Mouse (Mus musculus) regulatory T cell (primary cell): Measurements from ENCODE around the gene Ifngr2.
"Not testable (repeated sequence)": the region's sequence is repeated elsewhere in the genome, so short reads cannot be mapped to it uniquely, and the experiment has no call there.

Experiments
- in situ Hi-C: fragments of 300-600 bp; cut with MboI, MseI; formaldehyde crosslinking; loops from one replicate; pipeline ENCODE4 v1.15.1; 2025; ENCODE audit warnings: high pct_unique_total_duplicates

Ifngr2 gene

GRCm38 (mm10) chr16:91546836-91547741 lies at the start of gene Ifngr2:
Ifngr2 (plus strand) TSS chr16:91547072.
- in situ Hi-C loops, result no loop called here

GRCm38 (mm10) chr16:91498041-91498440 lies 48.8 kb upstream of the Ifngr2 start:
- in situ Hi-C loops, result loop anchor here (25.0 kb wide), 1 partner anchor 136 kb away; the partner anchor contains the start of gene Ifnar2

GRCm38 (mm10) chr16:91504701-91505100 lies 42.2 kb upstream of the Ifngr2 start:
- in situ Hi-C loops, result no loop called here

GRCm38 (mm10) chr16:91505116-91505601 lies 41.7 kb upstream of the Ifngr2 start:
- in situ Hi-C loops, result no loop called here

- in situ Hi-C loops, result no loop called here
Measured at GRCm38 (mm10) chr16:91506396-91506795, 40.5 kb upstream of the Ifngr2 start.

- in situ Hi-C loops, result loop anchor here (5.0 kb wide), 2 partner anchors 45 to 70 kb away; no protein-coding TSS in a partner anchor
Measured at GRCm38 (mm10) chr16:91512161-91512787, 34.6 kb upstream of the Ifngr2 start.

GRCm38 (mm10) chr16:91513099-91513498 lies 33.8 kb upstream of the Ifngr2 start:
- in situ Hi-C loops, result loop anchor here (5.0 kb wide), 2 partner anchors 44 to 69 kb away; no protein-coding TSS in a partner anchor

- in situ Hi-C loops, result no loop called here
Measured at GRCm38 (mm10) chr16:91517020-91517419, 29.9 kb upstream of the Ifngr2 start.

- in situ Hi-C loops, result no loop called here
Measured at GRCm38 (mm10) chr16:91522040-91522439, 24.8 kb upstream of the Ifngr2 start.

- in situ Hi-C loops, result no loop called here
Measured at GRCm38 (mm10) chr16:91522479-91523309, 24.2 kb upstream of the Ifngr2 start.

- in situ Hi-C loops, result no loop called here
Measured at GRCm38 (mm10) chr16:91524206-91524605, 22.7 kb upstream of the Ifngr2 start.

- in situ Hi-C loops, result no loop called here
Measured at GRCm38 (mm10) chr16:91526274-91526673, 20.6 kb upstream of the Ifngr2 start.

- in situ Hi-C loops, result no loop called here
Measured at GRCm38 (mm10) chr16:91527051-91527450, 19.8 kb upstream of the Ifngr2 start.

GRCm38 (mm10) chr16:91527500-91527899 lies 19.4 kb upstream of the Ifngr2 start:
- in situ Hi-C loops, result no loop called here

GRCm38 (mm10) chr16:91528578-91528977 lies 18.3 kb upstream of the Ifngr2 start:
- in situ Hi-C loops, result no loop called here

GRCm38 (mm10) chr16:91530830-91531229 lies 16.0 kb upstream of the Ifngr2 start:
- in situ Hi-C loops, result not testable (repeated sequence)

- in situ Hi-C loops, result no loop called here
Measured at GRCm38 (mm10) chr16:91531856-91532255, 15.0 kb upstream of the Ifngr2 start.

- in situ Hi-C loops, result no loop called here
Measured at GRCm38 (mm10) chr16:91532429-91532828, 14.4 kb upstream of the Ifngr2 start.

- in situ Hi-C loops, result no loop called here
Measured at GRCm38 (mm10) chr16:91533097-91534001, 13.5 kb upstream of the Ifngr2 start.

GRCm38 (mm10) chr16:91534477-91534876 lies 12.4 kb upstream of the Ifngr2 start:
- in situ Hi-C loops, result no loop called here
